Mouse (Mus musculus): ENCODE measurements at regions not wholly inside any gene's neighbourhood (a gene's known extent, or its start where the extent isn't known, plus 50 kb on each side); places are given as distances from the start of the nearest gene placed in this dataset.

DNA sequence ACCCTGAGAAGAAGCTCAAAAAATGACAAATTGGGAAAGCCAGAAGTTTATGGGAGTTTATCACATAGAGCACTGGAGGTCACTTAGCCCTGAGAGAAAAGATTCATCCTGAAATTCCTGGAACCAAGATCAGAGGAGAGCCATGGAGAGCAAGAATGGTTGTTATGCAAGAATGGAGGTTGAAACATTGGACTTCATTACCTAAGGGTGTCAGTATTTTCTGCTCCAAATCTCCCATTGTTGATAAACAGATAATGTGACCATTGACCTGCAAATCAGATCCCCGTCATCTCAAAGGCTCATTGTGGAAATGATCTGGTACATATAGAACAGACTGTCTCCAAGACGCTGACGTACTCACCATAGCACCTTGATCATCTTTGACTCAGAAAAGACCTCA lies 1477.6 kb upstream of the Slc10a2 start:
- DNase-seq, result no peak

- DNase-seq, result no peak
Measured at GRCm38 (mm10) chr8:6577868-6578634, 1472.9 kb upstream of the Slc10a2 start.

GRCm38 (mm10) chr8:6575241-6575640 lies 1470.1 kb upstream of the Slc10a2 start:
- no peak for DNase-seq

- no peak for DNase-seq
Measured at GRCm38 (mm10) chr8:6573492-6573891, 1468.3 kb upstream of the Slc10a2 start.

DNA sequence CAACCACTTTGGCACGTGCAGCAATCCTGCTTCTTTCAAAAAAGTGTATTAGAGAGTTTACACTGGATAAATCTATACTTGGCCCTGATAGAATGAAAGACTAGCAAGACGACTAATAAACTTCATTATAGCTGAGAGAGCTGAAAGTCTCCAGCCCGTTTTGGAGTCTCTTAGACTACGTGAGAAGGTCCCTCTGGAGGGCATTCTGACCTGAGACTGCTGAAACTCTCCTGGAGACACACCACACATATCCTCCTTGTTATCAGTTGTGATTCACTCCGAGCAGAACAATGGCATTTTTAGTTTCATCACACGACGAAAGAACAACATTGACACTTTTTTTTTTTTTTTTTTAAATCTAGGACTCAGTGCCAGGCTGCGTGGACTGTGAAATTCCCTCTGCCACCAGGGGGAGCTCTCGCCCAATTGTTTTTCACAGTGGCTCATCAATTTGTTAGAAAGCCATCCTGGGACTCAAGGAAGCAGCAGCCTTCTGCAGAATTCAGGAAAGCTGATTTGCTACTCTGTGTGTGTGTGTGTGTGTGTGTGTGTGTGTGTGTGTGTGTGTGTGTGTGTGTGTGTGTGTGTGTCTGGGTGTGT lies 1467.0 kb upstream of the Slc10a2 start:
- DNase-seq, result peak; percentile 88

GRCm38 (mm10) chr8:6550965-6551364 lies 1445.8 kb upstream of the Slc10a2 start:
- no peak for DNase-seq

DNA sequence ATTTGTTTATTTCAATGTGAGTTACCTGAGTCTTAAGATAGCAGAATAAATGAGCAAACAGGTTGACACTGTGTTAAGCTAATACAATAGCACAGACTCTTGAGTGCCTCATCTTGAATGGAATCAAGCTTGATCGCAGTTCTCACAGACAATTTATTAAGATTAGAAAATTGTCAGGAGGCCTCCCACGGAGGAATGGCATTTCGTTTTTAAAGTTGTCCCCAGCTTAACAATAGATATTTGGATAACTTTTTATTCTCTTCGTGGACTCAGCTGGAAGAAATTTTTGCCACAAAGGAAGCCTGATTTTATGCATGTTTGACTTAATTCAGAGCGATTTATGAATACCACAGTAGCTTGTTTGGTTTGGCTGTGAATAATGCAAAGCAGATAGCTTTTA lies 1422.0 kb upstream of the Slc10a2 start:
- DNase-seq, result no peak

DNA sequence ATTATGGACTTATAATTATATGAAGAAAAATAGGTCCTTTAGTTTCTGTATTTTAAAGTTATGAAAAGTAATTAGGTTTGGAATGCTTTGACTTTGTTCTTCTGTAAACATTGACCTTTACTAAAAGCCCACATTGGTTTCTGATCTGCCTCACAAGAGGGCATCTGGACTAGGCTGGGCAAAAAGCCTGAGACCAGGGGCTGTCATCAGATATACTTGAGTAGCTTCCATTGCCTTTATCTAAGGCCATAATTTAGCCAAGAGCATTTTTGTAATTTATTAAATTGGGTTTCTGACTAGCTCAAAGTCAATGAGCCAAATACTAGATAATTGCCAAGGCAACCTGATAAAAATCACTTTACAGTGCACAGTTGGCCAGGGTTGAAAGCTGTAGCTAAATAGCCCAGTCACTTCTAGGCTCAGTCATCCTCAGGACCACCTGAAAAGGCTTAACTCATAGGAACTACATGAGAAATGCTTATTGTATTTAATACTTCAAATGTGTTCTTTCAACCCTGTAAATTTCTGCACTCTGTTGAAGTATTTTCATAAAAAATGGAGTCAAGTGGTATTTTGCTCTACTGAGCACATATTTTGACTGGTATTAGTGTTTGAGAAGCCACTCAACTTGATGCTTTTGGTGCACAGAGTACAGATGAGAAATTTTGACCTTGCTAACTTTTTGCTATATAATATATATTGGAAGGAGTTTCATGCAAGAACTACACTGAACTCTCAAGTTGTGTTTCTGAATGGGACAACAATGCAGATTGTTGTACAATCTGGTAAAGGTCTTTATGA lies 1410.9 kb upstream of the Slc10a2 start:
- DNase-seq, result no peak

- peak; percentile 13 for DNase-seq
Measured at GRCm38 (mm10) chr8:6492453-6492852, 1387.3 kb upstream of the Slc10a2 start.

GRCm38 (mm10) chr8:6481966-6482365 lies 1376.8 kb upstream of the Slc10a2 start:
- DNase-seq, result no peak

- no peak for DNase-seq
Measured at GRCm38 (mm10) chr8:6471089-6471488, 1365.9 kb upstream of the Slc10a2 start.

- no peak for DNase-seq
Measured at GRCm38 (mm10) chr8:6456553-6457180, 1351.5 kb upstream of the Slc10a2 start.

GRCm38 (mm10) chr8:6448301-6448700 lies 1343.2 kb upstream of the Slc10a2 start:
- DNase-seq, result no peak

- no peak for DNase-seq
Measured at GRCm38 (mm10) chr8:6439069-6439468, 1333.9 kb upstream of the Slc10a2 start.
